Mouse (Mus musculus): ENCODE measurements around the gene Ghrhr. TPM values are rescaled to one million over a fixed set of nuclear protein-coding genes. Genes with fewer than 3 reads are reported as not detected.

Ghrhr gene
- polyA plus RNA-seq (2016; fragmentation: Nextera tagmentation; extraction: Ambion mirVana), result not detected in 2 replicates

- no peaks in the 10 kb centered on the region for H3K9me3 ChIP-seq
- H3K27ac ChIP-seq, result no peak within 1 kb of the TSS
- no peaks in the 10 kb centered on the region for H3K36me3 ChIP-seq
- H3K4me3 ChIP-seq, result no peak within 1 kb of the TSS
- no peak for ATAC-seq (ENCODE audit: insufficient number of reproducible peaks, insufficient read depth, low FRiP score, low TSS enrichment)
- no peaks in the 10 kb centered on the region for H3K4me1 ChIP-seq
- H3K4me2 ChIP-seq (replicated peaks), result no peak within 1 kb of the TSS
- WGBS, result 74% methylated on average over 6 of the region's 6 CpGs
- no peak within 1 kb of the TSS for H3K9ac ChIP-seq
- no peaks in the 10 kb centered on the region for H3K27me3 ChIP-seq
Measured at GRCm38 (mm10) chr6:55376076-55376475, at the start of gene Ghrhr. Ghrhr (plus strand) TSS chr6:55376295.

DNA sequence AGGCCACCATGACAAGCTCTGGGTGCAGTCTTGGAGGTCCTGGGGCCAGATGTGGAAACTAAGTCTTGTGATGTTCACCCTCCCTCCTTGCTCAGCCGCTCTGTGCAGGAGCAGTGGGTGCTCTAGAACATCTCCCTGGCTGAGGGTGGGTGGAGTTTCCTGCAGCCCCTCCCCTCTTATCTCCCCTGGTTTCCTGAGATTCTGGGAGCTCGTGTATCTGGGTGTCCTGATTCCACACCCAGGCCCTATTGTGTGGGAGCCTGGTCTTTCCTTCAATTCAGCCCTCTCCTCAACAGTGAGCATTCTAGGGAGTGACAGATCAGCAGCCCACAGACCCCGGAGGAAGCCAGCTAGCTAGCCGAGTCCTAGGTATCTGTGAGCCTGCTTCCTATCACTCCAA is 49.8 kb upstream of the Ghrhr start:
- H3K27ac ChIP-seq, result no peak overlapping the region
- no peak for ATAC-seq (ENCODE audit: insufficient number of reproducible peaks, insufficient read depth, low FRiP score, low TSS enrichment)
- H3K27me3 ChIP-seq, result no peaks in the 10 kb centered on the region
- no peaks in the 10 kb centered on the region for H3K9me3 ChIP-seq
- H3K9ac ChIP-seq, result no peak overlapping the region
- H3K36me3 ChIP-seq, result no peaks in the 10 kb centered on the region
- 76% methylated on average over 4 of the region's 4 CpGs for WGBS
- H3K4me2 ChIP-seq (replicated peaks), result no peak overlapping the region
- H3K4me1 ChIP-seq, result peaks cover 15% of the 10 kb centered on the region
- no peak overlapping the region for H3K4me3 ChIP-seq

DNA sequence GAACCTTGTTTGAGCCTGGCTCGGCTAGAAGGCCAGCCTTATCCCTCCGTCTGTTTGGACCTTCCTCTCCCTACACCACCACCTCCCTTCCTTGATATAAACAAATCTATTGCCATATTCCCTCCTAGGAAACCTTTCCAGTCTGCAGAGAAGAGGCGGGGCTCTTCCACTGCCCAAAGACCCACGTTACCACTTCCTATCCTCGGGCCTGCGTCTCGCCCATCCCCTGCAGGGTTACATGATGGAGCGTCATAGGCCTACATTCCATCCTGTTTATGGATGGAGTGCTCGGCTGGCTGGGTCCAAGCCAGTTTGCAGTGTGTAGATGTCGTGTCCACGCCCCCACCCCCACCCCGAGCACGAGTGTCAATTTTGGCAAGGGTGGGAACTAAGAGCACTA is 48.8 kb upstream of the Ghrhr start:
- no peaks in the 10 kb centered on the region for H3K36me3 ChIP-seq
- no peak for ATAC-seq (ENCODE audit: insufficient number of reproducible peaks, insufficient read depth, low FRiP score, low TSS enrichment)
- no peak overlapping the region for H3K4me3 ChIP-seq
- no peaks in the 10 kb centered on the region for H3K9me3 ChIP-seq
- H3K9ac ChIP-seq, result no peak overlapping the region
- no peaks in the 10 kb centered on the region for H3K27me3 ChIP-seq
- H3K4me1 ChIP-seq, result peaks cover 21% of the 10 kb centered on the region
- no peak overlapping the region for H3K27ac ChIP-seq
- H3K4me2 ChIP-seq (replicated peaks), result no peak overlapping the region
- WGBS, result 80% methylated on average over 13 of the region's 13 CpGs

DNA sequence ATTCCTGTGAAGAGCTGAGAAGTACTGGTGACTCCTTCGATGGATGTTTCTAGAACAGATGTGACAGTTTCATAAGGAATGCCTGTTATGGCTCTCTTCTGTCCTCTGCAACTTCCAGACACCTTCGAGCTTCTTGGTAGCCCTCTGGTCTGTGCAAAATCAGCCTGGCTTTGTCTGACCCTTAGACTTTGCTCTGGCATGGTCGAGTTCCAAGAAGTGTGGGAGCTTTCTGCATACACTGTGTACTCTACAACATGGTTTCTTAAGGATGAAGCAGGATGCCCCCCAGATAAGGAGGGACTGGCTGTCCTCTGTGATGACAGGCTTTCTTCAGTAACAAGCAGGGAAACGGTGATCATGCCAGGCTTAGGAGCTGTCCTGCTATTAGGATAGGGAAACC is 47.9 kb upstream of the Ghrhr start:
- no peak for ATAC-seq (ENCODE audit: insufficient number of reproducible peaks, insufficient read depth, low FRiP score, low TSS enrichment)
- no peak overlapping the region for H3K9ac ChIP-seq

DNA sequence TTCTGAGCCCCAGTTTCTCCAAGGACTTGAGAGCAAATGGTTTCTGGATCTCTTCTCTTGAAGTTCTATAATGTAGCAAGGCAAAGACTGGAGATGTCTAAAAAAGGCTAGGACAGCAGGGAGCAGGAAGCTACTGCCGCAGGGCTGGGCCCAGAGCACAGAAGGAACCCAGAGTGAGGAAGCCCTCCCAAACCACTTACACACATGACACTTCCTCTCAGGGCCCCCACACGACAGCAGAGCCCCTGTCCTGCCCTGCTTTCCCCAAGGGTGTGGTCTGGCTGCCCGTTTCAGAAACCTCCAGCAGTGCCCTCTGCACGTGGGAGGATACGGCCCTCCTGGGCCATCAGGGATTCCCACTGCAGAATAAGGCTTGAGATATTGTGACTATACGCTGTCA is 44.8 kb upstream of the Ghrhr start:
- Histone ChIP-seq H3K4me3 (no peak overlapping the region), H3K27me3 (no peaks in the 10 kb centered on the region), H3K9me3 (no peaks in the 10 kb centered on the region), H3K27ac (no peak overlapping the region), H3K9ac (no peak overlapping the region), H3K36me3 (no peaks in the 10 kb centered on the region), H3K4me1 (peaks cover 42% of the 10 kb centered on the region), H3K4me2 (replicated peaks) (no peak overlapping the region)
- ATAC-seq (ENCODE audit: insufficient number of reproducible peaks, insufficient read depth, low FRiP score, low TSS enrichment), result no peak
- WGBS, result 52% methylated on average over 6 of the region's 6 CpGs

More for the DNA sequence above, 47.9 kb upstream of the Ghrhr start:
- no peak overlapping the region for H3K4me3 ChIP-seq
- H3K9me3 ChIP-seq, result no peaks in the 10 kb centered on the region
- H3K27ac ChIP-seq, result no peak overlapping the region
- WGBS, result 71% methylated on average over 4 of the region's 4 CpGs
- no peaks in the 10 kb centered on the region for H3K36me3 ChIP-seq
- no peak overlapping the region for H3K4me2 ChIP-seq (replicated peaks)
- peaks cover 30% of the 10 kb centered on the region for H3K4me1 ChIP-seq
- H3K27me3 ChIP-seq, result no peaks in the 10 kb centered on the region

DNA sequence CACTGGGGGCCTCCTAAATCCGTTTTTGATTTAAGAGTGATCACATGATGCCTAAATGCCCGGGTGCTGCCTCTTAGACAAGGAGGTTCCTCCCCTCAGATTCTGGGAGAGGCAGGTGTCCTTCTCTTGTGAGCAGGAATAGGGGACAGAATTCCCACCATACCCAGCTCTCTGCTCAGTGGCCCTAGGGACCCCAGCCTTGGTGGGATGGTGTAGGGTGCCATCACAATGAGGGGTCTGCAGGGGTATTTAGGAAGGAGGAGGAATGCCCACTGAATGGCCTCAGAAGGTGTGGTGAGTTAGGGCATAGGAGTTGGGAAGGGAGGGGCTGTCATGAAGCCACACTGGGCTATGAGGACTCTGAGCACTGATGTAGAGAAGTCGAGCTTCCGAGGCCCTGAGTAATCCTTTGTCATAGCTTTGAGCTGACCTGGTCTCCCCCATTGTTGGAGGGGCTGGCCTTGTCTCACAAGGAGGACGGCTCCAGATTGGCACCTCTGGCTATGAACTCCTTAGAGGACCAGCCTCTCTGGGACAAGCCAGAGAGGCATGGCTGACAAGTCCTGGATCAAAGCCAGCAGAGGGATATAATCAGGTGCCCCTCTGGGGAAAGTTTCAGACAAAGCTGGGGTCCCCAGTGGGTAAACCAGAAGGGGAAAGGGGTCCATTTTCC is 43.9 kb upstream of the Ghrhr start:
- Histone ChIP-seq H3K4me3 (no peak overlapping the region), H3K9ac (no peak overlapping the region), H3K27ac (no peak overlapping the region), H3K36me3 (no peaks in the 10 kb centered on the region), H3K9me3 (no peaks in the 10 kb centered on the region), H3K4me1 (peaks cover 47% of the 10 kb centered on the region), H3K4me2 (replicated peaks) (no peak overlapping the region), H3K27me3 (no peaks in the 10 kb centered on the region)
- WGBS, result 45% methylated on average over 5 of the region's 5 CpGs
- ATAC-seq (ENCODE audit: insufficient number of reproducible peaks, insufficient read depth, low FRiP score, low TSS enrichment), result no peak

- Histone ChIP-seq H3K4me1 (peaks cover 47% of the 10 kb centered on the region), H3K36me3 (no peaks in the 10 kb centered on the region), H3K27me3 (no peaks in the 10 kb centered on the region), H3K4me3 (no peak overlapping the region), H3K4me2 (replicated peaks) (no peak overlapping the region), H3K27ac (no peak overlapping the region), H3K9me3 (no peaks in the 10 kb centered on the region), H3K9ac (no peak overlapping the region)
- WGBS, result 82% methylated on average over 6 of the region's 6 CpGs
- ATAC-seq (ENCODE audit: insufficient number of reproducible peaks, insufficient read depth, low FRiP score, low TSS enrichment), result no peak
Measured at GRCm38 (mm10) chr6:55332773-55333109, 43.4 kb upstream of the Ghrhr start.

- 0 out of 2 replicates have a peak within 1 kb of the TSS, but pooled peaks have one; percentile 18 for H3K27ac ChIP-seq
- H3K9me3 ChIP-seq, result no peaks in the 10 kb centered on the region
- peak within 1 kb of the TSS; percentile 19; the same call in 1 of the 2 replicates for H3K4me2 ChIP-seq (replicated peaks)
- peak; percentile 79 for ATAC-seq (ENCODE audit: insufficient number of reproducible peaks, insufficient read depth, low FRiP score, low TSS enrichment)
- H3K4me3 ChIP-seq, result no peak within 1 kb of the TSS
- 18% methylated on average over 12 of the region's 12 CpGs for WGBS
- peaks cover 45% of the 10 kb centered on the region for H3K4me1 ChIP-seq
- H3K36me3 ChIP-seq, result no peaks in the 10 kb centered on the region
- H3K27me3 ChIP-seq, result no peaks in the 10 kb centered on the region
- no peak within 1 kb of the TSS for H3K9ac ChIP-seq
Measured at GRCm38 (mm10) chr6:55335989-55336514, 40.0 kb upstream of the Ghrhr start, which contains the start of gene Aqp1. Aqp1 (plus strand) TSS chr6:55336432.

DNA sequence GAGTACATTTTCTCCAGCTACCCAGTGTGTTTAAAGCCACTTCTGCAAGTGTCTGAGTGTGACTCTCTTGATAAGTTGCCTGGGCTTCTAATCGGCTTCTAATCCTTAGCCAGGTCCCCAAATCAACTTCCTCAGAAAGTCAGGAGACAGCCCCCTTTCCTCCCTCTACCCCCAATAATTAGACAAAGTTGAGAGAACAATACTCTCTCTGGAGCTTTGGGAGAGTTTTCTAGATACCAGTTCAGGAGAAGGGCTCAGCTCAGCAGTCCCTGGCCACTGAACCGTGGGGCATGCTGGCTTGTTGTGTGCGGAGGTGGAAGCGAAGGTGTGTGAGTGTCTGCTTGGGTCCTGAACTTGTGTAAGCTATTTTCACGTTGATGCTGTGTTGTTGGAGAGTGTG is 38.9 kb upstream of the Ghrhr start:
- WGBS, result 77% methylated on average over 5 of the region's 5 CpGs
- Histone ChIP-seq H3K36me3 (no peaks in the 10 kb centered on the region), H3K27ac (no peak overlapping the region), H3K27me3 (no peaks in the 10 kb centered on the region), H3K9ac (no peak overlapping the region), H3K4me1 (peaks cover 36% of the 10 kb centered on the region), H3K4me2 (replicated peaks) (peak overlapping the region; percentile 19; the same call in 1 of the 2 replicates), H3K4me3 (no peak overlapping the region), H3K9me3 (no peaks in the 10 kb centered on the region)
- ATAC-seq (ENCODE audit: insufficient number of reproducible peaks, insufficient read depth, low FRiP score, low TSS enrichment), result no peak

DNA sequence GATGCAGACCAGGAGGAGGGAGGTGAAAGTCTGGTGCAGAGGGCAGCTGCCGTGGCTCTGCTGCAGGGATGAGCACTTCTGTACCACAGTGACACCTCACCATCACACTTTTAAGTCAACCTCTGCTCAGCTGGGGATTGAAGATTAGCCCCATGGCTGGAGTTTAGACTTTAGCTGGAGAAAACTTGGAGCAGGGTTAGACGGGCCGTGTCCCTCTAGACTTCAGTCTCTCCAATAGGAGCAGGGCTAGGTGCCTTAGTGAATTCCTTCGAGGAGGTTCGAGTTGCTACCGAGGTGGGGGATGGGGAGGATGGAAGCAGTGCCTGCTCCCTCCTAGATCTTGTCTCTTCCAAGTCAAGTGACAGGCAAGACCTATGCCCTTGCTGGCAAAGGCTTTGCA is 38.0 kb upstream of the Ghrhr start:
- whole genome bisulfite sequencing, result 46% methylated on average over 6 of the region's 6 CpGs
- Histone ChIP-seq H3K9ac (no peak overlapping the region), H3K4me2 (replicated peaks) (0 out of 2 replicates have a peak overlapping the region, but pooled peaks have one; percentile 19), H3K4me1 (peaks cover 32% of the 10 kb centered on the region), H3K9me3 (no peaks in the 10 kb centered on the region), H3K36me3 (no peaks in the 10 kb centered on the region), H3K27ac (no peak overlapping the region), H3K4me3 (no peak overlapping the region), H3K27me3 (no peaks in the 10 kb centered on the region)
- no peak for ATAC-seq (ENCODE audit: insufficient number of reproducible peaks, insufficient read depth, low FRiP score, low TSS enrichment)

DNA sequence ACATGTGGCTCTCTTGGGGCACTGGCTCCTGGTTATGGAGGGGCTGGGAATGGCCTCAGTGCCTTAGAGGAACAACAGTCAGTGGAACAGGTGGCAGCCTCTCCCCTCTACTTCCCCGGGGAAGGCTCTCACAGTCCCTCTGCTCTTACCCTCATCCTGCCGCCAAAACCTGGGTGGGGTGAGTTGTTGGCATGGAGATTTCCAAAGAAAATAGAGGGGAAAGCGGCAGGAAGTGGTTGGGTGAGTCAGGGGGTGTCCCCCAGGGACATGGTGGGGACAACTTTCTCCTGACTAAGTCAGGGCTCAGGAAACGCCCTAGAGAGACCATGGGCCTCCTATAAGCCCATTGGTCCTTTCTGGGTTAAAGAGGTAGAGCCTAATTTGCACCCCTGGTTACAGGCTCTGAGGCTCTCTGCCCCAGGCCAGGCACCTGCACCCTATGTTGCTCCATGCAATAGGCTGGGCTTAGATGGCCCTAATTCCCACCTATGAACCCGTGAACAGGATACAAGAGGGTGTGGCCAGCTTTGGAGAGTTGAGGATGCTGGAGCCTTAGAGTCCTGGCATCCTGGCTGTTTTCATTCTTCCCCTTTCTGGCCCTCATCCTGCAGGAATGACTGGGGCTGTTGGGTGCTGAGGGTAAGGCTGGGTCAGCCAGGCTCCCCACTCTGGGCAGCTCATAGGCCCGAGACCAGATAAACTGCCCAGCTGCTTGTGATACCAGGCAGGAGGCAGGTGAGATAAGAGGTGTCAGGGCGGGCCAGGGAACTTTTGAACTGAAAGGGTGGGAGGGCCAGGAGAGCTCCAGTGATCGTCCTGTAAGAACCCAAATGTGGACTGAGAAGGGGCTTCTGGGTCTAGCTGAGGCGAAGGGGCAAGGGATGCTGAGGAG is 36.9 kb upstream of the Ghrhr start:
- H3K36me3 ChIP-seq, result no peaks in the 10 kb centered on the region
- WGBS, result 77% methylated on average over 9 of the region's 9 CpGs
- no peak overlapping the region for H3K27ac ChIP-seq
- H3K4me2 ChIP-seq (replicated peaks), result no peak overlapping the region
- no peaks in the 10 kb centered on the region for H3K9me3 ChIP-seq
- no peaks in the 10 kb centered on the region for H3K27me3 ChIP-seq
- no peak overlapping the region for H3K9ac ChIP-seq
- no peak for ATAC-seq (ENCODE audit: insufficient number of reproducible peaks, insufficient read depth, low FRiP score, low TSS enrichment)
- peaks cover 31% of the 10 kb centered on the region for H3K4me1 ChIP-seq
- no peak overlapping the region for H3K4me3 ChIP-seq

DNA sequence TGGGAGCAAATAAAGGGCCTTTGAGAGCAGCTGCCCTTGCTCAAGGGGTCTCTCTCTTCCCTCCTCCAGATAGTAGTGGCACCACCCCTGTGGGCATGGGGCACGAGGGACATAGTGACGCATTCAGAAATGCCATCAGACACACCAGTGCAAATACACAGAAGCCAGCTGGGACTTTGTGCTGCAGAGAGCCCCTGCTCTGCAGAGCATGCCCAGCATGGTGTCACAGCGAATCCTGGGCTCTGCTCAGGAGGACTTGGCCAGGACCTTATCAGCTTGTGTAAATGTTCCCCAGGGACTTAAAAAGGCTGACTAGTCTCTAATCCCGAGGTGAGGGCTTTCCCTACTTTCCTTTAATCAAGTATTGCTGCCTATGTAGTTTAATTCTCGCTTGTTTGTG is 34.4 kb upstream of the Ghrhr start:
- Histone ChIP-seq H3K4me2 (replicated peaks) (no peak overlapping the region), H3K27me3 (no peaks in the 10 kb centered on the region), H3K4me3 (no peak overlapping the region), H3K4me1 (peaks cover 15% of the 10 kb centered on the region; the same call in 1 of the 2 replicates), H3K36me3 (no peaks in the 10 kb centered on the region), H3K27ac (no peak overlapping the region), H3K9me3 (no peaks in the 10 kb centered on the region), H3K9ac (no peak overlapping the region)
- ATAC-seq (ENCODE audit: insufficient number of reproducible peaks, insufficient read depth, low FRiP score, low TSS enrichment), result no peak
- WGBS, result 35% methylated on average over 5 of the region's 5 CpGs

All from embryonic facial prominence, embryonic 12.5 days (tissue).